Mouse (Mus musculus): ENCODE measurements at regions not wholly inside any gene's neighbourhood (a gene's known extent, or its start where the extent isn't known, plus 50 kb on each side); places are given as distances from the start of the nearest gene placed in this dataset.

GRCm38 (mm10) chr3:73134316-73134715 lies 76.7 kb upstream of the Slitrk3 start:
- no peak for ATAC-seq
- Histone ChIP-seq H3K27me3 (replicated peaks) (no peaks in the 10 kb centered on the region), H3K9me3 (replicated peaks) (no peaks in the 10 kb centered on the region), H3K4me2 (no peak overlapping the region), H3K27ac (no peak overlapping the region), H3K9ac (no peak overlapping the region), H3K4me1 (no peaks in the 10 kb centered on the region), H3K4me3 (no peak overlapping the region), H3K36me3 (no peaks in the 10 kb centered on the region)
- 5% methylated on average over 9 of the region's 9 CpGs for WGBS (ENCODE audit: insufficient replicate concordance)

- no peak overlapping the region for H3K27ac ChIP-seq
Measured at GRCm38 (mm10) chr3:73125143-73125542, 67.5 kb upstream of the Slitrk3 start.

GRCm38 (mm10) chr3:73109102-73109501 lies 51.5 kb upstream of the Slitrk3 start:
- ATAC-seq, result no peak
- WGBS (ENCODE audit: insufficient replicate concordance), result 47% methylated on average over 1 of the region's 1 CpGs
- Histone ChIP-seq H3K9me3 (replicated peaks) (no peaks in the 10 kb centered on the region), H3K4me3 (no peak overlapping the region), H3K4me2 (no peak overlapping the region), H3K36me3 (no peaks in the 10 kb centered on the region), H3K27me3 (replicated peaks) (no peaks in the 10 kb centered on the region), H3K27ac (no peak overlapping the region), H3K9ac (no peak overlapping the region), H3K4me1 (no peaks in the 10 kb centered on the region)

More at GRCm38 (mm10) chr3:73125143-73125542, 67.5 kb upstream of the Slitrk3 start:
- no peaks in the 10 kb centered on the region for H3K9me3 ChIP-seq (replicated peaks)
- H3K9ac ChIP-seq, result no peak overlapping the region
- no peaks in the 10 kb centered on the region for H3K27me3 ChIP-seq (replicated peaks)
- WGBS (ENCODE audit: insufficient replicate concordance), result 37% methylated on average over 4 of the region's 4 CpGs
- H3K4me2 ChIP-seq, result peak overlapping the region; percentile 14; the same call in 1 of the 2 replicates
- H3K4me1 ChIP-seq, result no peaks in the 10 kb centered on the region
- no peak overlapping the region for H3K4me3 ChIP-seq
- H3K36me3 ChIP-seq, result no peaks in the 10 kb centered on the region
- peak; percentile 100 for ATAC-seq

All from liver, embryonic 12.5 days (tissue).